In genomic region chr6:65779689-65780233, GRCm38 (mm10) we compare ENCODE assay signal across 9 mouse cellular contexts. TPM values are rescaled to one million over a fixed set of nuclear protein-coding genes. Genes with fewer than 3 reads are reported as not detected.
A peak's percentile ranks its signal among the peaks of the same experiment; 100 is the strongest.
DNase-seq lines count a peak whose midpoint lies in the region; ATAC-seq and TF ChIP-seq lines count a peak whose summit lies in the region.
"Had no signal": no experiment of that assay in that cellular context is flagged by ENCODE, and none has a peak within 500 bp of the region (broad histone marks: within the 10 kb centered on the region; RNA-seq: fewer than 3 reads in every experiment).

No protein-coding gene starts in this region.

- H3K4me1 ChIP-seq in embryonic facial prominence, embryonic 14.5 days (ENCODE audit: control insufficient read depth, insufficient read depth, low read length): peaks cover 13% of the 10 kb centered on the region
- H3K4me1 ChIP-seq in intestine, embryonic 15.5 days (replicated peaks): 0 out of 2 replicates have a peak, but pooled peaks cover 2% of the 10 kb centered on the region
- H3K4me1 ChIP-seq in neural tube, embryonic 12.5 days: peaks cover 12% of the 10 kb centered on the region

- ATAC-seq in embryonic facial prominence, embryonic 14.5 days (ENCODE audit: low read depth): no peak
- 0 out of 2 replicates have a peak, but pooled peaks have one; percentile 16 for ATAC-seq in intestine, embryonic 15.5 days
- no peak; the same call in 1 of the 2 replicates for ATAC-seq in neural tube, embryonic 12.5 days (ENCODE audit: low FRiP score, low read depth)

- no peak for TF ChIP-seq CTCF in layer of hippocampus, adult 2 months (conservative IDR thresholded peaks at IDR 0.05)

- WGBS in embryonic facial prominence, embryonic 14.5 days: 80% methylated on average over 4 of the region's 4 CpGs
- WGBS in intestine, embryonic 15.5 days: 83% methylated on average over 4 of the region's 4 CpGs
- WGBS in neural tube, embryonic 12.5 days: 92% methylated on average over 4 of the region's 4 CpGs

- H3K4me2 ChIP-seq in embryonic facial prominence, embryonic 14.5 days (ENCODE audit: low read depth, low read length): peak overlapping the region; percentile 81
- H3K4me2 ChIP-seq in intestine, embryonic 15.5 days (replicated peaks): peak overlapping the region; percentile 88
- peak overlapping the region; percentile 85 for H3K4me2 ChIP-seq in neural tube, embryonic 12.5 days (replicated peaks)

- DNase-seq in layer of hippocampus, adult 2 months (ENCODE audit: low spot score in 2 of 2): no peak
- no peak for DNase-seq in layer of hippocampus, postnatal 25 days (ENCODE audit: extremely low spot score in 1 of 2, low spot score in 1 of 2)
- DNase-seq in embryonic facial prominence, embryonic 14.5 days (ENCODE audit: low spot score): no peak
- DNase-seq in gastrocnemius, adult 18-20 months (ENCODE audit: low spot score): no peak
- DNase-seq in adrenal gland, postnatal 14 days: no peak
- DNase-seq in adrenal gland, adult 18-20 months (ENCODE audit: low spot score in 2 of 2): no peak

- no peaks in the 10 kb centered on the region for H3K27me3 ChIP-seq in embryonic facial prominence, embryonic 14.5 days (replicated peaks; ENCODE audit: control insufficient read depth, insufficient read depth, low read length)
- no peaks in the 10 kb centered on the region for H3K27me3 ChIP-seq in intestine, embryonic 15.5 days (replicated peaks)
- no peaks in the 10 kb centered on the region for H3K27me3 ChIP-seq in neural tube, embryonic 12.5 days (replicated peaks)

- peak overlapping the region; percentile 80 for H3K27ac ChIP-seq in layer of hippocampus, adult 2 months
- peak overlapping the region; percentile 83 for H3K27ac ChIP-seq in embryonic facial prominence, embryonic 14.5 days (replicated peaks; ENCODE audit: low read depth, low read length)
- H3K27ac ChIP-seq in intestine, embryonic 15.5 days: no peak overlapping the region
- no peak overlapping the region for H3K27ac ChIP-seq in neural tube, embryonic 12.5 days

- H3K36me3 ChIP-seq in embryonic facial prominence, embryonic 14.5 days (ENCODE audit: control insufficient read depth, insufficient read depth, low read length): no peaks in the 10 kb centered on the region
- H3K36me3 ChIP-seq in intestine, embryonic 15.5 days: no peaks in the 10 kb centered on the region
- no peaks in the 10 kb centered on the region for H3K36me3 ChIP-seq in neural tube, embryonic 12.5 days

- peak overlapping the region; percentile 61 for H3K4me3 ChIP-seq in layer of hippocampus, adult 2 months
- H3K4me3 ChIP-seq in embryonic facial prominence, embryonic 14.5 days (ENCODE audit: low read depth, low read length): peak overlapping the region; percentile 65
- H3K4me3 ChIP-seq in intestine, embryonic 15.5 days (replicated peaks): peak overlapping the region; percentile 69
- no peak overlapping the region for H3K4me3 ChIP-seq in neural tube, embryonic 12.5 days

- peak overlapping the region; percentile 96 for H3K9ac ChIP-seq in embryonic facial prominence, embryonic 14.5 days (ENCODE audit: low read depth, low read length)
- H3K9ac ChIP-seq in intestine, embryonic 15.5 days: peak overlapping the region; percentile 81
- no peak overlapping the region for H3K9ac ChIP-seq in neural tube, embryonic 12.5 days

- no peaks in the 10 kb centered on the region for H3K9me3 ChIP-seq in embryonic facial prominence, embryonic 14.5 days (ENCODE audit: control insufficient read depth, low read length)
- no peaks in the 10 kb centered on the region for H3K9me3 ChIP-seq in intestine, embryonic 15.5 days
- H3K9me3 ChIP-seq in neural tube, embryonic 12.5 days: no peaks in the 10 kb centered on the region

RNA-seq across cellular contexts. Expression of gene Prdm5, which starts 1.0 kb away (rescaled TPM):
- total RNA-seq in layer of hippocampus, adult 2 months (2021): 10 to 100 TPM; 40.0 to 40.8 TPM
- 10 to 100 TPM; 23.0 to 24.7 TPM for total RNA-seq in layer of hippocampus, postnatal 25 days (2021)
- polyA plus RNA-seq in embryonic facial prominence, embryonic 14.5 days (2014; fragmentation: Nextera tagmentation; extraction: Ambion mirVana): 21.2 and 21.7 TPM in 2 replicates
- 11.8 and 12.5 TPM in 2 replicates for polyA plus RNA-seq in intestine, embryonic 15.5 days (2015; fragmentation: Nextera tagmentation; extraction: Ambion mirVana)
- polyA plus RNA-seq in neural tube, embryonic 12.5 days (2016; fragmentation: Nextera tagmentation; extraction: Ambion mirVana): 11.1 and 12.1 TPM in 2 replicates
- total RNA-seq in gastrocnemius, adult 18-20 months (2021): 1 to 10 TPM; 1.4 to 1.5 TPM
- total RNA-seq in adrenal gland, postnatal 14 days (2021): 10.7 and 13.0 TPM in 2 replicates
- total RNA-seq in adrenal gland, adult 18-20 months (2021): 10 to 100 TPM; 10.9 to 13.8 TPM
- polyA plus RNA-seq: liver, adult 2 months had no signal

Comparison
In these comparisons a context has a peak if more than half of its experiments do, and no peak if none do; other contexts are left out.
1. H3K27ac ChIP-seq: peak in layer of hippocampus, adult 2 months (single experiment) and embryonic facial prominence, embryonic 14.5 days (single experiment); none in intestine, embryonic 15.5 days (single experiment) and neural tube, embryonic 12.5 days (single experiment).
2. Peak in every context shown above with its lines, with median percentiles within 50 percentile points of each other: H3K4me2 ChIP-seq.